Mouse (Mus musculus): ENCODE data around the gene Usf3.
A peak's percentile ranks its signal among the peaks of the same experiment; 100 is the strongest.

The Usf3 gene

DNA sequence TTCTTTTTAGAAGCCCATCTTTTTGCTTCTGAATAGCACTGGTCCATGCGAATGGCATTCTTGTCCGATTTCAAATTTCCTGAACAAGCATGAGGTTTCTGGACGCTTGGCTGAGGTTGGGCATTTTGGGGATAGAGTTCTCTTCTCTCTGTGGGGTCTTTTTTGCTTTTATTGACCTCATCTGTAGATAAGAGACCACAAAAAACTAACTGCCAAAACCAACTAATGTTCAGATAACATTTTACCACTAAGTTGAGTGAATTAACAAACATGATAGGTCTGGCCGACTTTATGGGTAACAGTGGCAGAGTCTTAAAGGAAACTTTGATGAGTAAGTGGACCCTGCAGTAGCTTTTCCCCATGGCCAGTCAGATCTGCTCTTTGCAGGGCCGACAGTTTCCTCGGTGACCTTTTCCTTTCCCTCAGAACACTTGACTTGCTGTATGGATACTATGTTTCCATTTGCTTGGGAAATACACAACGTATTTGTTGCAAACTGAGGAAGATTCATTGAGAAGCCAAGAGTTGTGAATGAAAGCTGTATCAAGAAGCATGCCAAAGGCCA, 1.0 kb downstream of the Usf3 start:
- DNase-seq (ENCODE audit: low read depth, low spot score), result no peak

DNA sequence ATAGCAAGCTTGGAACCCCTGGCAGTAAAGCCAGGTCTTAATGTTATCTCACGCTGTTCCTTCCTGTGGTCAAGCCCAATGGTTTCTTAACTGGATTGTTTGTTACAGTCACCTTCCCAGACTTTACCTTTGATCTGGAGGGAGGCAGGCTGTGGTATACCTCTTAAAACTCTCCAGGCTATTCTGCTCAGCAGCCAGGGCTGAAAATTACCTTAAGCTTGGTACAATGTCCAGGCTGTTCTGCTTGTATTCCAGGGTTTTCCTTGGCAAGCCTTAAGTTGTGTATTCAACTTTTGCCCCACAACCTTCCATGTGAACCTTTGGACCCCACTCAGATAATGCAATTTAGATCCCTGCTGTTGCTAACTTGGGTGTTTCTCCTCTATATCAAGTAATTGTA, 2.0 kb downstream of the Usf3 start:
- no peak for DNase-seq (ENCODE audit: low read depth, low spot score)

DNA sequence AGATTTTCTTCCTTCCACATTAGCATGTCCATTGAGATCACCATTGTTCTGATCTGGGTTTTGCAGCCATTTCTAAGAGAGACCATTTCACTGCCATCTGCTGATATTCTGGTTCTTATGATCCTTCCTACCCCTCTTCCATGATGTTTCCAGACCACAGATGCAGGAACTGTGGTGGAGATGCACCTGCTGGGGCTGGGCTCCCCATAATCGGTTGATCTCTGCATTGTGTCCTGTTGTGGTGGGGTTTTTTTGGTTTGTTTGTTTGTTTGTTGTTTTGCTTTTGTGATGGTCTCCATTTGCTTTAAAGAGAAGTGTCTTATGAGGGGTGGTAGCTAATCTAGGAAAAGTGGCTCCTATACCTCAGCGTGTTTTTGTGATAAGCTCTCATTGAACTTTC, 3.5 kb downstream of the Usf3 start:
- DNase-seq (ENCODE audit: low read depth, low spot score), result no peak

DNA sequence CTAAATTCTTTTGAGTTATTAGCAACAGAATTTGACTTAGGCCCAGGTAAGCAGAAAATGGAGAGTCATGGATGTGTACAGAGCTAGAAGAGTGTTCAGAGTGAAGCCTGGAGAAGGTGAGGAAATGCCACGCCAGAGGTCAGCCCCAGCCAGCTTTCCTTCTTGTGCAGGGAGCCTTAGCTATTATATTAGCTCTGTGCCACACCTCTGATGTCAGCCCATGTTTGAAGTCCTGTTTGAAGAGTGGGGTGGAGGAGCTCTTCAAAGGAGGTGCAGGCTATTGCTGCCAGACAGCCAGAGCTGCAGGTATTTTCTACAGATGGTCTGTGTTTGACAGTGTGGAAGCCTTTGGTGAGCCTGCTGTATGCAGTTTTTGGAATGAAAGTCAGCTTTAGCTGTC, 5.5 kb downstream of the Usf3 start:
- DNase-seq (ENCODE audit: low read depth, low spot score), result no peak

DNA sequence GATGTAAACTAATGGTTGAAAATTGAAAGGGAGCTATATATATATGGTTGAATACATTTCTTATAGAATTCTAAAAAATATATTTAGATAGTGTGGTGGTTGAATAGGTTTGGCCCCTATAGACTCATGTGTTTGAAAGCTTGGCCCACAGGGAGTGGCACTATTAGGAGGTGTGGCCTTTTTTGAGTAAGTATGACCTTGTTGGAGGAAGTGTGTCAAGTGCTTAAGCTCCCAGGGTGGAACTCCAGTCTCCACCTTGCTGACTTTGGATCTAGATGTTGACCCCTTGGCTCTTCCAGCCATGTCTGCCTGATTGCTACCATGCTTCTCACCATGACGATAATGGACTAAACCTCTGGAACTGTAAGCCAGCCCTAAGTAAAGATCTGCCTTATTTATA, 9.6 kb downstream of the Usf3 start:
- no peak for DNase-seq (ENCODE audit: low read depth, low spot score)

DNA sequence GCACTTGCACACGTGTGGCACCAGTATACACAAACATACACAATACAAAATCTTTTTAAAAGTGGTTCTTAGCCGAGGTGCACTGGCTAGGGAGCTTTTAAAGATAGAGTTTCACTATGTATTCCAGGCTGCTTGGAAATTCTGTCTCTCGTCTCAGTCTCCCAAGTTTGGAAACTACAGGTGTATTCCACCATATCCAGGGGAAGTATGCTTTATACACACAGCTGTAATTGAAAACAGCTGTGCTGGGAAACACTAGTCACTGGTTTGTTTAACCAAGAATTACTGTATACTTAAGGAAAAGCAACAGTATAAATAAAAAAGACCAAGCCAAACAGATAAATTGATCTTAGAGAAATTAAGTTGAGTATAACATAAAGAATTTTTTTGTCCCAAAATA, 11.7 kb downstream of the Usf3 start:
- no peak for DNase-seq (ENCODE audit: low read depth, low spot score)

DNA sequence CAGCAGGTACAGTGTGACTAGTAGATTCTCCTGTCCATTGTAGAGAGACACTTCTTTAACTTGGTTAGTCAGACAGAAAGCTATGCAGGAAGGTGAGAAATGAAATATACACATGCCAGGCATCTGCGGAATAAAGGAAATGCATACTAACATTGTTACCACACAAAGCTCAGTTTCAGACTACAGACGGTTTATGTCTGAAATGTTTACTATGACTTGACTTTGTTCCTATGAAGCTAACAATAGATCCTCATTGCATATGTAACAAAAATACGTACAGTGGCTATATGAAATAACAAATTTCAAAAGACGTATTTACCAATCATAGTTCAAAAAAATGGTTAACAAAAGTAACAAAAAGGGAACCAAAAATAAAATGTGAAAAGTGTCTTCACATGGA, 14.1 kb downstream of the Usf3 start:
- DNase-seq (ENCODE audit: low read depth, low spot score), result no peak

DNA sequence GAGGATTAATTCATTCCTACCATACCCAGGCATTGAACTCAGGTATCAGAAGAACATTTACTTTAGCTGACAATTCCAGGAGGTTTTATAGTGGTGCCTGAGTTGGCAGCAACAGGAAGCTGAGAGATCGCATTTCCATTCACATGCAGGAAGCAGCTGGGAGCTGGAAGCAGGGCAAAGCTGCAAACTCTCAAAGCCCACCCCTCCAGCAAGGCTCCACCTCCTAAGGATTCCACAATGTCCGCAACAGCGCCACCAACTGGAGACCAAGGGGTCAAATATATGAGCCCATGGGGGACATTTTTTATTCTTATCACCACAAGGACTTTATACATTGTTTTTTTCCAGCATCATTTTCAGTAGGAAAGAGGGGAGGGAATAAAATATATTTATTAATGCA, 15.7 kb downstream of the Usf3 start:
- DNase-seq (ENCODE audit: low read depth, low spot score), result no peak

DNA sequence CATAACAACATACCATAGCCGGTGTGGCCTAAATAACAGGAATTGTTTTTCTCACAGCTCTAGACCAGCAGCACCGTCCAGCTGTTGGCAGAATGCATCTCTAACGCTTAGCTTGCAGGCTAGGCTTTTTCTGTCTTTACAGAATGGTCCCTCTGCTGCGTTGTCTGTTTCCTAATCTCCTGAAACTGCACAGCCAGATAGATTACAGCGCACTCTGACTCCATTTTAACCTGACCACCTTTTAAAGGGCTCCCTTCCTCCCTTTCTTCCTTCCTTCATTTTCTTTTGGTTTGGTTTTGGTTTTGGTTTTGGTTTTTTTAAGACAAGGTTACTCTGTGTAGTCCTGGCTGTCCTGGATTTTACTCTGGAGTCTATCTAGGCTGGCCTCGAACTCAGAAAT, 17.0 kb downstream of the Usf3 start:
- DNase-seq (ENCODE audit: low read depth, low spot score), result no peak

DNA sequence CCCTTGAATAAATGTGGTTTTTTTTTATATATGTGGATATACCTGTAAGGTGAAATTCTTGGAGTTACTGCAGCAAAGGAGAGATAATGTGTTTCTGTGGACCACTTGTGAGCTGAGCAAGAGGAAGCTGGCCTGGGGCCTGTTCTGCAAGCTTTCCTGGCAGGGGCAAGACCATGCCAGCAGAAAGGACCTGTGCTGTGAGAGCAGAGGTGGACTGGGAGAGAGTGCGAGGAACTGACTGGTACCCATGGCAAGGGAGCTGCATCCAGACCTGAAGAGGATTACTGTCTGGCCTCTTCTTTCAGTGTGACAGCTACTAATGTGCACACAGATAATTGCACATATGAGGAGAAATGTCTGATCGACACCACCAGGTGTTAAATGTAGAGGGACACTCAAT, 17.9 kb downstream of the Usf3 start:
- no peak for DNase-seq (ENCODE audit: low read depth, low spot score)

DNA sequence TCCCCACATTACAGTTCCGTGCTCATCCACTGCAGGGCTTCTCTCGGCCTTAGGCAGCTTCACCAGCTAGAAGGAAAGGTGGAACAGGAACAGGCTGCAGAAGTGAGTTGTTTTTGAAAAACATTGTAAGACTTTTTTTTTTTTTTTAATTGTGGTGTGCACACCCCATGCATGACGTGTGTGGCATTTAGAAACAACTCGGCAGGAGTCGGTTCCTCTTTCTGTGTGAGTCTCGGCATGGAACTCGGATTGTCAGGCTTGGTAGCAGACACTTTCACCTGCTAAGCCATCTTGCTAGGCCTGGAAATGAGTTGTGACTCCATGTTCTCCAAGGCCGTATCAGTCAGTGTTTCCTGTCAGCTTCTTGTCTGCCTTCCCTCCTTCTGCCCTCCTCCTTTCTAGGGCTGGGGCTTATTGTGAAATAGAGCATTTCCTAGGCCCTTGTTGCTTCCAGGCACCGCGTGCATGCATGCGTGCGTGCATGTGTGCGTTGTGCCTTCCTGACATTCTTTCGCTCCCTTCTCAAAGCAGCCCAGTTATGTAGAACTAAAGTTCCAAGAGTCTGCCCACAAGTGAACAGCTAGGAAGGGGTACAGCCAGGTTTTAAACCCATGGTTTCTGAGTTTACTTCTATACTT, 26.1 kb downstream of the Usf3 start:
- DNase-seq (ENCODE audit: low read depth, low spot score), result no peak

DNA sequence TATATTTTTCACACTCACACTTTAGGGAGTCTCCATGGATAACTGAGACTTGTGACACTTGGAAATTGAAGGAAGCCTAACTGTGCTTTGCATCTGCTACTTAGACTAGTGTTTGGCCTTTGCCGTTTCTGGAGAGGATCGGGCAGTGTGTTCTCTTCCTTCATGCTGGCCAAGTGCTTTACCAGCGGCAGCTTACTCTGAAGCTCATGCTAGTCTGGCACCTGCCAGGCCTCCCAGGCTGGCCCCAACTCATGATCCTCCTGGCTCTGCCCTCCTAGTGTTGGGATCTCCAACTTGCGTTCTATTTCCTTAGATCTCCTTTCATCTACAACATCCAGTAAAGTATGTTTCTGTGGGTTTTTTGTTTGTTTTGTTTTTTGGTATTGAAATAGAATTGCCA, 27.1 kb downstream of the Usf3 start:
- DNase-seq (ENCODE audit: low read depth, low spot score), result peak; percentile 62

DNA sequence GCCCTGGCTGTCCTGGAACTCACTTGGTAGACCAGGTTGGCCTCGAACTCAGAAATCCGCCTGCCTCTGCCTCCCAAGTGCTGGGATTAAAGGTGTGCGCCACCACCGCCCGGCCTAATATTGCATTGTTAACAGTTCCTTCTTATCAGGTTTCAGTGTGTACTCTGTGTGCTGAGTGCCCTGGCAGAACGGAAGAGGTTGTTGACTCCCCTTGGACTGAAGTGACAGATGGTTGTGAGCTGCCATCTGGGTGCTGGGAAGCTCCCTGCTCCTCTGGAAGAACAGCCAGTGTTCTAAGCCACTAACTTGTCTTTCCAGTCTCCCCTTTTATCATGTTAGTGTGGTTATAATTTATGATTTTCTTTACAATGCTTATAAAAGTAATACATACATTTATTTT, 31.3 kb downstream of the Usf3 start:
- DNase-seq (ENCODE audit: low read depth, low spot score), result peak; percentile 49

DNA sequence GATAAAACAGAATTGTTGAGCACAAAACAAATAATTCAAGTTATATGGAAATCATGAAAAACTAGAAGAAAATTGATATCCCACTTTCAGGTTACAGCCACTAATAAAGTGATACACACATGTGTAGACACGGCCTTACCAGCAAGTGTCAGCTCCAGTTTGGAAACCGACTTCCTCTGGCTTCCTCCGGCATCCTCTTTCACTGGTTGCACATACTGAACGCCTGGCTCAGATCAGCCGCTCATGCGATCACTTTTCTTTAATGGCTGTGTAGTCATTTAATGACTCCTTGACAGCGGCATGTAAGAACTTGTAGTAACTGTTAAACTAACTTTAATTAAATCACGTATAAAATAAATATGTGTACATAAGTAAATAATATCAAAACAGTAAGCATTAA, 32.9 kb downstream of the Usf3 start:
- DNase-seq (ENCODE audit: low read depth, low spot score), result no peak

DNA sequence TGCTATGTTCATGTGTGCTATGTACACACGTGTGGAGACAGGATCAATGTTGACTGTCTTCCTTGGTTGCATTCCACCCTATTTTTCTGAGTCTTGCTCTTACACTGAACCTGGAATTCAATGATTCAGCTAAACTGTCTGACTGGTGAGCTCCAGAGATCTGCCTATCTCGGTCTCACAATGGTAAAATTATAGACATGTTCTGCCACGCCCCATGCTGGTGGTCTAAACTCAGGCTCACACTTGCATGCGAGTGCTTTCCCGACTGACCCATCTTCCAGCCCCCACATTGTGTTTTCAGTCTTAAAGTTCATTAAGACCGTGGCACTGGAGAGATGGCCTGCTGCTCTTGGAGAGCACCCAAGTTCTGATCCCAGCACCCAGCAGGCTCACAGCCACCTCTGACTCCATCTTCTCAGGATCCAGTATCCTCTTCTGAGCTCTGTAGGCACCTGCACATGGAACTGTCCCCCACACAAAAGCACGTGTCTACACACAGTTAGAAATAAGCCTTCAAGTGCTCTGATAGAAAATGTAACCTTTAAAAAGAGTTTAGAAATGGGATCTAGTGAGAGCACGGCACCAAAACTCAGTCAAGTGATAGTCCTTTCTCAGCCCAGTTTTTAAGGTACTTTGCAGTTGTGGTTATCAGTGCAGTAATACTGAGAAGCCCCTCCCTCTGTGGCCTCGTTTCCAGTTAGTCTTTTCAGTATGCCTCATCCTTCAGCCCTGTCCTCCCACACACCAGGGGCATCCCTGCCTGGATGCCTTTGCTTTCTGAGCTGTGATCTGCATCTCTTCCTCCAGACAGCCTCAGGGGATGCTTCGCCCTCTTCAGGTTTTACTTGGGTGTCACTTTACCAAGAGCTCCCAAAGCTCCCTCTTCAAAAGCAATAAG, 37.4 kb downstream of the Usf3 start:
- no peak for DNase-seq (ENCODE audit: low read depth, low spot score)

DNA sequence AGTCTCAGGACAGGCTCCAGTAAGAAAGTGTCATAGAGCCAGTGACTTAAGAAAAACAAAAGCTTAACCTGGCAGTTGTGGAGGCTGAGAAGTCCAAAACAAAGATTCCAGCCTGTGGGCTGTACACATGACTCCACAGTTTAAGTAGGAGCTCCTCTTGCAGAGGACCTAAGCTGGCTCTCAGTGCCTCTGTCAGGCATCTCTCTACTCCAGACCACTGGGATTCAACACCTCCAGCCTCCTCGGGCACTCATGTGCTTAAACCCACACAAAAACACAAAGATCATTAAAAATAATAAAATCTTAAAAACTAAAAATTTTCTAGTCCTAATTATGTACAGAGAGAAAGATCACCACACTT, 38.0 kb downstream of the Usf3 start:
- DNase-seq (ENCODE audit: low read depth, low spot score), result no peak

DNA sequence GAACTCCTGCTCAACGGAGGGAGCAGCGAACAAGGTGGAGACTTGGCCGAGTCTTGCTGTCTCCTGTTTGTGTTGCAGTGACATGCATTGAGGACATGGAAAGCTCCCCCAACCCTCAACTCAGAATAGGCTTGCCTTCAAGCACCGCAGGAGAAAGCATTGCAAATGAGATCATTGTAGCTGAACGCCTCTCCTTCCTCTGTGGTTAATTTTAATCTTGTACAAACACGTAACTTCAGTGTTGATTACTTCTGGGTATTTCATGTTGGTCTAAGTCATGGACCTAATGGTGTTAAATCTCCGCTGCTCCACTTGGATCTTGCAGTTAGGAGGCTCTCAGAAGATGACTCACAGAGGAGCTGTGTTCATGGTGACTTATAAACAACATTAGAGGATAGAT, 39.7 kb downstream of the Usf3 start:
- DNase-seq (ENCODE audit: low read depth, low spot score), result no peak

DNA sequence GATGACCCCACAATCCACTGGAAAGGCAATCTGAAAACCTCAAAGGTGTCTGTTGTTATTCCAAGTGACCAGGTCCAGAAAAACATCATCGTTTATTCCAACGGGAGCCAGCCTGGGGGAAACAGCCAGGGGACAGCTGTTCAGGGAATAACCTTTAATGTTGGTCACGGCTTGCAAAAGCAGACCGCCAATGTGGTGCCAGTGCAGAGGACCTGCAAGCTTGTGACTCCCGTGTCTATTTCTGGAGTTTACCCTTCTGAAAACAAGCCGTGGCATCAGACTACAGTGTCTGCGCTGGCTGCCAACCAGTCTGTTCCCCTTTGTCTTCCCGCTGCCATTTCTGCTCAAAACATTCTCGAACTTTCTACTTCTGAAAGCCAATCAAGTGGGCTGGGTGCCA, 42.5 kb downstream of the Usf3 start:
- peak; percentile 89 for DNase-seq (ENCODE audit: low read depth, low spot score)

DNA sequence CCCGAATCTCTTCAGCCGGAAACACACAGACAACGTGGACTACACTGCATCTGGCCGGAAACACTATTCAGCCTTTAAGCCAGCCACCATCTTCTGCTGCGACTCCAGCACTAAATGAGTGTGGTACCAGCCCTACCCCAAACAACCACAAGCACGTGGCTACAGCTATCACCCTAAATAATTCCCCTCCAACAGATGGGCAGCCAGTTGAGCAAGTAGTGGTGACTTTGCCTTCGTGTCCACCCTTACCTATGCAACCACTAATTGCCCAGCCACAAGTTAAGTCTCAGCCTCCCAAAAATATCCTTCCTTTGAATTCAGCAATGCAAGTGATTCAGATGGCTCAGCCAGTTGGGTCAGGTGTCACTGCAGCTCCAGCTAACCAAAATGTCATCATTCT, 43.4 kb downstream of the Usf3 start:
- DNase-seq (ENCODE audit: low read depth, low spot score), result no peak

DNA sequence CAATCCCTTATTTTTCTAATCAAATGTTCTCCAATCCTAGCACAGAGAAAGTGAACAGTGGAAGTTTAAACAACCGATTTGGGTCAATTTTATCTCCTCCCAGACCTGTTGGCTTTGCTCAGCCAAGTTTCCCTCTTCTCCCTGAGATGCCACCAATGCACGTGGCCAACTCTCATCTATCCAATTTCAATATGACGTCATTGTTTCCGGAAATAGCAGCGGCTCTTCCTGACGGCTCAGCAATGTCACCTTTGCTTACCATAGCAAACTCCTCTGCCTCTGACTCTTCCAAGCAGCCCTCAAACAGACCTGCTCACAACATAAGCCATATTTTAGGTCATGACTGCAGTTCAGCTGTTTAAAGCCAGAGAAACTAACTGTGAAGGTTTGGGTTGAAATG, 48.4 kb downstream of the Usf3 start:
- DNase-seq (ENCODE audit: low read depth, low spot score), result peak; percentile 87

DNA sequence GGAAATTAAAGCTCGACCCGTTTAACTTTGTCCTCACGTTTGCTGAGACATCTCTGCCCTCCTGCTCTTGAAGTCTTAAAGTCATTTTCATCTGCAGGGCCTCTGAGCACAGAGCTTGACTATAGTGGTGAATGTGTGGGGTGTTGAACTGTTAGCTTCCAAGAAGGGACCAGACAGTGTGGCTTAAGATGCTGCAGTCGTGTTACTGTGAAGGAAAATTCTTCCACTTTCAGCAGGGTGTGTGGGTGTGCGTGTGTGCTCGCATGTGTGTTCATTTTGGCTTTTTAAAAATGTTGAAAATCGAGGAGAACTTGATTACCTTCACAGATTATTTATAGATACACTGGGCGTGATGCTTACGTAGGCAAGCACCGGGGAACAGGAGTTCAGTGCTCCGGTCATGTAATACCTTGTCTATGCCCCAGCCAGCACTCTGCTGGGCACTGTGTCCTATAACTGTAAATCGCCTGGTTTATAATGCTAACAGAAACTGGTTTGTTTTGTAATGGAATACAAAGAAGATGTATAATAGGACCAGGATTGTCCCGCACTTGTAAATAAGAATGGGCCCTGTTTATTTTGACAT, 53.8 kb downstream of the Usf3 start:
- peak; percentile 65 for DNase-seq (ENCODE audit: low read depth, low spot score)

DNA sequence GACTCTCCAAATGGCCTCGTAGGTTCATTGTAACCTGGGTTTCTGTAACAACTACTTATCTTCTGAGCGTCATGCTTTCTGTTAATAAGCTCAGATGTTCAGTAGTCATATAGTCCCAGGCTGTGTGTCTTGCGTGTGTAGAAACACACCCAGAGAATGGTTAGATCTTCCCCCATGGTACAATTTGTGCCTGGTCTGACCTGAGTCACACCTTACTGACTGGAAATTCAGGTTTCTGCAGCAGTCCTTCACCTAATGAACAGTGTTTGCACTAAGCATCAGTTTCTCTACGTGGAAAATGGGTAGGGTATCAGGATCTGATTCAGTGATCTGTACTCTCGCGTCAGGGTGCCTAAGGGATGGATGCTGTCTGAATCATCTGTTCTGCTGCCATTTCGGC, 60.0 kb downstream of the Usf3 start:
- no peak for DNase-seq (ENCODE audit: low read depth, low spot score)

DNA sequence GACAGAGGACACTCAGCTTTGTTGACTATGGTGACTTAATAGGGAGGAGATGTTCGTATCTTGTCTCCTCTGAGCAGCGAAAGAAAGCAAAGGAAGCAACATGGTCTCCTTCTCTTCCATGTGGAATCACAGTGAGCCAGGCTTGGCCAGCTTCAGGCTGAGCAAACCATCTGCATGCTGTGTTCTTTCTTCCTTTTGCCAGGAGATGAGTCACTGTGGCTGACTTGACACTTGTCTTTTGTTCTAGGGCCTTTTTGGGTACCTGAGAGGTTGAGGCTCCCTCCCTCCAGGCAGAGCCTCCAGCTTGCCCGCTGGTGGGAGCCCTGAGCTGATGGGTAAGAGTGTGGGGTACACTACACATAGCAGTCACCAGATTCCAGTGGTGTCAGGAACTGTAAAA, 64.8 kb downstream of the Usf3 start:
- no peak for DNase-seq (ENCODE audit: low read depth, low spot score)

All from skeletal muscle tissue, adult 2 months (tissue).